Mouse (Mus musculus): ENCODE measurements around the gene Cdh10. TPM values are rescaled to one million over a fixed set of nuclear protein-coding genes. Genes with fewer than 3 reads are reported as not detected.

Gene Cdh10
- polyA plus RNA-seq, 1 experiment from 2014 or later = 5.8 TPM

GRCm38 (mm10) chr15:18869871-18870270 is 51.1 kb downstream of the Cdh10 start:
- H3K9ac ChIP-seq = no peak overlapping the region
- whole genome bisulfite sequencing = 93% methylated on average over 2 of the region's 2 CpGs
- H3K27ac ChIP-seq = no peak overlapping the region
- H3K36me3 ChIP-seq = no peaks in the 10 kb centered on the region
- H3K9me3 ChIP-seq = no peaks in the 10 kb centered on the region
- H3K4me1 ChIP-seq = no peaks in the 10 kb centered on the region
- ATAC-seq (ENCODE audit: insufficient number of reproducible peaks, insufficient read depth, low FRiP score, low TSS enrichment, low read depth) = no peak
- no peak overlapping the region for H3K4me2 ChIP-seq
- no peak overlapping the region for H3K4me3 ChIP-seq
- H3K27me3 ChIP-seq = no peaks in the 10 kb centered on the region

- H3K27ac ChIP-seq = no peak overlapping the region
- no peaks in the 10 kb centered on the region for H3K36me3 ChIP-seq
- WGBS = 60% methylated on average over 5 of the region's 5 CpGs
- no peak overlapping the region for H3K4me3 ChIP-seq
- no peaks in the 10 kb centered on the region for H3K9me3 ChIP-seq
- no peaks in the 10 kb centered on the region for H3K27me3 ChIP-seq
- no peaks in the 10 kb centered on the region for H3K4me1 ChIP-seq
- no peak for ATAC-seq (ENCODE audit: insufficient number of reproducible peaks, insufficient read depth, low FRiP score, low TSS enrichment, low read depth)
- no peak overlapping the region for H3K4me2 ChIP-seq
- H3K9ac ChIP-seq = no peak overlapping the region
Observed at GRCm38 (mm10) chr15:18881467-18881866, 62.7 kb downstream of the Cdh10 start.

- 83% methylated on average over 2 of the region's 2 CpGs for WGBS
- Histone ChIP-seq H3K4me3 (no peak overlapping the region), H3K9ac (no peak overlapping the region), H3K4me2 (no peak overlapping the region), H3K27me3 (no peaks in the 10 kb centered on the region), H3K9me3 (no peaks in the 10 kb centered on the region), H3K27ac (no peak overlapping the region), H3K36me3 (no peaks in the 10 kb centered on the region), H3K4me1 (no peaks in the 10 kb centered on the region)
- no peak for ATAC-seq (ENCODE audit: insufficient number of reproducible peaks, insufficient read depth, low FRiP score, low TSS enrichment, low read depth)
Observed at GRCm38 (mm10) chr15:18886673-18887072, 67.9 kb downstream of the Cdh10 start.

- H3K9me3 ChIP-seq = no peaks in the 10 kb centered on the region
- H3K36me3 ChIP-seq = no peaks in the 10 kb centered on the region
- 63% methylated on average over 2 of the region's 2 CpGs for WGBS
- no peaks in the 10 kb centered on the region for H3K27me3 ChIP-seq
- no peak for ATAC-seq (ENCODE audit: insufficient number of reproducible peaks, insufficient read depth, low FRiP score, low TSS enrichment, low read depth)
- H3K4me1 ChIP-seq = no peaks in the 10 kb centered on the region
- H3K27ac ChIP-seq = no peak overlapping the region
- no peak overlapping the region for H3K4me2 ChIP-seq
- H3K4me3 ChIP-seq = no peak overlapping the region
- no peak overlapping the region for H3K9ac ChIP-seq
Observed at GRCm38 (mm10) chr15:18888912-18889311, 70.2 kb downstream of the Cdh10 start.

- 88% methylated on average over 8 of the region's 8 CpGs for WGBS
- Histone ChIP-seq H3K9me3 (no peaks in the 10 kb centered on the region), H3K9ac (no peak overlapping the region), H3K27me3 (no peaks in the 10 kb centered on the region), H3K4me1 (no peaks in the 10 kb centered on the region), H3K36me3 (no peaks in the 10 kb centered on the region), H3K27ac (no peak overlapping the region), H3K4me2 (no peak overlapping the region), H3K4me3 (no peak overlapping the region)
- no peak for ATAC-seq (ENCODE audit: insufficient number of reproducible peaks, insufficient read depth, low FRiP score, low TSS enrichment, low read depth)
Observed at GRCm38 (mm10) chr15:18890358-18890757, 71.6 kb downstream of the Cdh10 start.

- Histone ChIP-seq H3K27me3 (no peaks in the 10 kb centered on the region), H3K36me3 (no peaks in the 10 kb centered on the region), H3K4me2 (no peak overlapping the region), H3K9ac (no peak overlapping the region), H3K9me3 (no peaks in the 10 kb centered on the region), H3K4me3 (no peak overlapping the region), H3K4me1 (no peaks in the 10 kb centered on the region), H3K27ac (no peak overlapping the region)
- ATAC-seq (ENCODE audit: insufficient number of reproducible peaks, insufficient read depth, low FRiP score, low TSS enrichment, low read depth) = no peak
Observed at GRCm38 (mm10) chr15:18900776-18901175, 82.0 kb downstream of the Cdh10 start.

GRCm38 (mm10) chr15:18904131-18904530 is 85.4 kb downstream of the Cdh10 start:
- Histone ChIP-seq H3K9me3 (no peaks in the 10 kb centered on the region), H3K4me2 (no peak overlapping the region), H3K27me3 (no peaks in the 10 kb centered on the region), H3K4me1 (no peaks in the 10 kb centered on the region), H3K9ac (no peak overlapping the region), H3K36me3 (no peaks in the 10 kb centered on the region), H3K27ac (no peak overlapping the region), H3K4me3 (no peak overlapping the region)
- ATAC-seq (ENCODE audit: insufficient number of reproducible peaks, insufficient read depth, low FRiP score, low TSS enrichment, low read depth) = no peak
- WGBS = 72% methylated on average over 2 of the region's 2 CpGs

GRCm38 (mm10) chr15:18910612-18911011 is 91.9 kb downstream of the Cdh10 start:
- Histone ChIP-seq H3K9me3 (no peaks in the 10 kb centered on the region), H3K4me2 (no peak overlapping the region), H3K36me3 (no peaks in the 10 kb centered on the region), H3K27ac (no peak overlapping the region), H3K27me3 (no peaks in the 10 kb centered on the region), H3K4me1 (no peaks in the 10 kb centered on the region), H3K4me3 (no peak overlapping the region), H3K9ac (no peak overlapping the region)
- ATAC-seq (ENCODE audit: insufficient number of reproducible peaks, insufficient read depth, low FRiP score, low TSS enrichment, low read depth) = no peak
- 86% methylated on average over 4 of the region's 4 CpGs for WGBS

- H3K27ac ChIP-seq = no peak overlapping the region
Observed at GRCm38 (mm10) chr15:18925392-18926117, 106.8 kb downstream of the Cdh10 start.

GRCm38 (mm10) chr15:18926964-18927363 is 108.2 kb downstream of the Cdh10 start:
- Histone ChIP-seq H3K36me3 (no peaks in the 10 kb centered on the region), H3K4me2 (no peak overlapping the region), H3K4me3 (no peak overlapping the region), H3K27ac (no peak overlapping the region), H3K27me3 (no peaks in the 10 kb centered on the region), H3K4me1 (no peaks in the 10 kb centered on the region), H3K9ac (no peak overlapping the region), H3K9me3 (no peaks in the 10 kb centered on the region)
- no peak for ATAC-seq (ENCODE audit: insufficient number of reproducible peaks, insufficient read depth, low FRiP score, low TSS enrichment, low read depth)
- WGBS = 83% methylated on average over 2 of the region's 2 CpGs

More at GRCm38 (mm10) chr15:18925392-18926117, 106.8 kb downstream of the Cdh10 start:
- H3K4me2 ChIP-seq = no peak overlapping the region
- 82% methylated on average over 1 of the region's 1 CpGs for WGBS
- ATAC-seq (ENCODE audit: insufficient number of reproducible peaks, insufficient read depth, low FRiP score, low TSS enrichment, low read depth) = no peak
- no peaks in the 10 kb centered on the region for H3K4me1 ChIP-seq
- H3K9ac ChIP-seq = no peak overlapping the region
- H3K27me3 ChIP-seq = no peaks in the 10 kb centered on the region
- no peak overlapping the region for H3K4me3 ChIP-seq
- no peaks in the 10 kb centered on the region for H3K9me3 ChIP-seq
- H3K36me3 ChIP-seq = no peaks in the 10 kb centered on the region

GRCm38 (mm10) chr15:18952266-18952665 is 133.5 kb downstream of the Cdh10 start:
- Histone ChIP-seq H3K4me3 (no peak overlapping the region), H3K9ac (no peak overlapping the region), H3K36me3 (no peaks in the 10 kb centered on the region), H3K4me1 (no peaks in the 10 kb centered on the region), H3K9me3 (no peaks in the 10 kb centered on the region), H3K27me3 (no peaks in the 10 kb centered on the region), H3K4me2 (no peak overlapping the region), H3K27ac (no peak overlapping the region)
- WGBS = 83% methylated on average over 3 of the region's 3 CpGs
- ATAC-seq (ENCODE audit: insufficient number of reproducible peaks, insufficient read depth, low FRiP score, low TSS enrichment, low read depth) = no peak

GRCm38 (mm10) chr15:18975041-18975440 is 156.3 kb downstream of the Cdh10 start:
- no peaks in the 10 kb centered on the region for H3K27me3 ChIP-seq
- no peak overlapping the region for H3K9ac ChIP-seq
- no peak overlapping the region for H3K27ac ChIP-seq
- no peak overlapping the region for H3K4me2 ChIP-seq
- H3K9me3 ChIP-seq = no peaks in the 10 kb centered on the region
- no peaks in the 10 kb centered on the region for H3K36me3 ChIP-seq
- no peaks in the 10 kb centered on the region for H3K4me1 ChIP-seq
- ATAC-seq (ENCODE audit: insufficient number of reproducible peaks, insufficient read depth, low FRiP score, low TSS enrichment, low read depth) = no peak
- WGBS = 41% methylated on average over 5 of the region's 5 CpGs
- no peak overlapping the region for H3K4me3 ChIP-seq
